Mouse (Mus musculus) embryonic fibroblast, embryonic 13.5 days (primary cell): ENCODE data around the gene Akirin2.

Experiments used
- CTCF ChIP-seq: IDR thresholded peaks from 2 replicates; pipeline ENCODE4 v1.5.1; 2011; ENCODE audit warnings: mild to moderate bottlenecking, control low read depth, low read length, moderate library complexity, borderline replicate concordance; ENCODE audit not compliant: insufficient read depth
- POLR2A ChIP-seq: IDR thresholded peaks from 2 replicates; pipeline ENCODE4 v1.6.1; 2011; ENCODE audit warnings: low read depth, mild to moderate bottlenecking, control low read depth, low read length, moderate library complexity

- TF ChIP-seq CTCF (no peak), POLR2A (no peak)
Observed at GRCm38 (mm10) chr4:34526771-34527170, 24.0 kb upstream of the Akirin2 start.
